Mouse (Mus musculus): ENCODE measurements around the gene St3gal6. TPM values are rescaled to one million over a fixed set of nuclear protein-coding genes. Genes with fewer than 3 reads are reported as not detected.

The St3gal6 gene
- polyA plus RNA-seq, 1 experiment, result 24.2 TPM

DNA sequence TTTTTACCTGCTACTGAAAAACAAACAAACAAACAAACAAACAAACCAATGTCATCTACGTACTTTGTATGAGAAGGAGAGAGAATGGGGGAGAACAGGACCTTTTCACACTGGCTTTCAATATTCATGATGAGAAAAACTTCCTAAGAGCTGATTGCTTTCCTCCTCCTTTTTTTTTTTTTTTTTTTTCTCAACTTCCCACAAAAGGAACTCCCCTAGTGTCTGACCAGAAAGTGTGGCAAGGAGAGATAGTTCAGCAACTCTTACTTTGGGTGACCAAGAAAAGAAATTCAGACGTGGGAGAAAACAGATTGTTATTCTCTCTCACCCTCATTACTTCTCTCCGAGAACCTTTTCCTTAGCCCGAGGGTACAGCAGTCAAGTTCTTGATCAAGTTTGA, 2.9 kb downstream of the St3gal6 start:
- TF ChIP-seq POLR2A (IDR thresholded peaks at IDR 0.05; ENCODE audit: control insufficient read depth, low read depth, low read length) (no peak), CTCF (IDR thresholded peaks at IDR 0.05; ENCODE audit: control insufficient read depth, insufficient read depth, insufficient replicate concordance, low read depth, low read length) (no peak)
- no peaks in the 10 kb centered on the region; the same call in 1 of the 2 replicates for H3K27me3 ChIP-seq (ENCODE audit: control insufficient read depth, insufficient read depth, low read length)
- H3K4me3 ChIP-seq (ENCODE audit: control insufficient read depth, low read depth, low read length), result no peak overlapping the region

DNA sequence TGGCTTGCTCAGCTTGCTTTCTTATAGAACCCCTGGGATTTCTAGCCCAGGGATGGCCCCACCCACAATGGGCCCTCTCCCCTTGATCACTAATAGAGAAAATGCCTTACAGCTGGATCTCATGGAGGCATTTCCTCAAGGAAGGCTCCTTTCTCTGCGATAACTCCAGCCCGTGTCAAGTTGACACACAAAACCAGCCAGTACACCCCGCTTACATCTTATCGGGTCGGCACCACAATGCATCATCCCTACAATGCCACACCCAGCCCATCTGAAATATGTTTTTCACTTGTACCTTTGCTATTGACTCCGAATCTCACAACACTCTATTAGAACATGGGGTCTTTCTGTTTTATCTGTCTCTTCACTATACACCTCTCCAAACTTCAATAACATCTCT, 3.6 kb downstream of the St3gal6 start:
- TF ChIP-seq CTCF (IDR thresholded peaks at IDR 0.05; ENCODE audit: control insufficient read depth, insufficient read depth, insufficient replicate concordance, low read depth, low read length) (no peak), POLR2A (IDR thresholded peaks at IDR 0.05; ENCODE audit: control insufficient read depth, low read depth, low read length) (no peak)
- Histone ChIP-seq H3K27me3 (ENCODE audit: control insufficient read depth, insufficient read depth, low read length) (no peaks in the 10 kb centered on the region; the same call in 1 of the 2 replicates), H3K27ac (ENCODE audit: control insufficient read depth, insufficient read depth, low read depth, low read length) (no peak overlapping the region), H3K36me3 (ENCODE audit: control insufficient read depth, insufficient read depth, low read length) (no peaks in the 10 kb centered on the region), H3K4me3 (ENCODE audit: control insufficient read depth, low read depth, low read length) (no peak overlapping the region), H3K4me1 (ENCODE audit: control insufficient read depth, insufficient read depth, low read length) (peaks cover 3% of the 10 kb centered on the region)

More for the DNA sequence above, 2.9 kb downstream of the St3gal6 start:
- no peak overlapping the region for H3K27ac ChIP-seq (ENCODE audit: control insufficient read depth, insufficient read depth, low read depth, low read length)
- H3K36me3 ChIP-seq (ENCODE audit: control insufficient read depth, insufficient read depth, low read length), result no peaks in the 10 kb centered on the region
- H3K4me1 ChIP-seq (ENCODE audit: control insufficient read depth, insufficient read depth, low read length), result peaks cover 3% of the 10 kb centered on the region

DNA sequence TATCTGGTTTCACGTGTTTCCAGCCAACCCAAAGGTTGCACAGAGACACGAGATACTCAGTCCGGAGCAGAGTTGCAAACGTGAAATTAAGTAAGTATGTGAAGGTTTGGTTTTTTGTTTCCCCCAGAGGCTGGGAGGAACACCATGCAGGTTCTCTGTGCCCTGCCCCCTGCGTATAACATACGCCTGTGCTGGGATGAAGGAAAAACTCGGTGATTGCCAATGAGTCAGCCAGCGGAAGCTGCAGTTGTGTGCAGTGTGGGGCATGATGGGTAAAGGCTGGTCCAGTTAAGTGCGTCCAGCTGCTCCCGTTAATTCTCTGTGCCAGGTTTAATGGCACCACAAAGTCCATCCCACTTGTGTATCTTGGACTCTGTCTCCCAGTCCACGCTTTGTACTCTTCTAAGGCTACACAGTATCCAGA, 4.4 kb downstream of the St3gal6 start:
- no peak overlapping the region for H3K27ac ChIP-seq (ENCODE audit: control insufficient read depth, insufficient read depth, low read depth, low read length)
- no peaks in the 10 kb centered on the region; the same call in 1 of the 2 replicates for H3K27me3 ChIP-seq (ENCODE audit: control insufficient read depth, insufficient read depth, low read length)
- no peak overlapping the region for H3K4me3 ChIP-seq (ENCODE audit: control insufficient read depth, low read depth, low read length)
- peaks cover 3% of the 10 kb centered on the region for H3K4me1 ChIP-seq (ENCODE audit: control insufficient read depth, insufficient read depth, low read length)
- H3K36me3 ChIP-seq (ENCODE audit: control insufficient read depth, insufficient read depth, low read length), result no peaks in the 10 kb centered on the region
- TF ChIP-seq POLR2A (IDR thresholded peaks at IDR 0.05; ENCODE audit: control insufficient read depth, low read depth, low read length), result no peak
- TF ChIP-seq CTCF (IDR thresholded peaks at IDR 0.05; ENCODE audit: control insufficient read depth, insufficient read depth, insufficient replicate concordance, low read depth, low read length), result no peak

DNA sequence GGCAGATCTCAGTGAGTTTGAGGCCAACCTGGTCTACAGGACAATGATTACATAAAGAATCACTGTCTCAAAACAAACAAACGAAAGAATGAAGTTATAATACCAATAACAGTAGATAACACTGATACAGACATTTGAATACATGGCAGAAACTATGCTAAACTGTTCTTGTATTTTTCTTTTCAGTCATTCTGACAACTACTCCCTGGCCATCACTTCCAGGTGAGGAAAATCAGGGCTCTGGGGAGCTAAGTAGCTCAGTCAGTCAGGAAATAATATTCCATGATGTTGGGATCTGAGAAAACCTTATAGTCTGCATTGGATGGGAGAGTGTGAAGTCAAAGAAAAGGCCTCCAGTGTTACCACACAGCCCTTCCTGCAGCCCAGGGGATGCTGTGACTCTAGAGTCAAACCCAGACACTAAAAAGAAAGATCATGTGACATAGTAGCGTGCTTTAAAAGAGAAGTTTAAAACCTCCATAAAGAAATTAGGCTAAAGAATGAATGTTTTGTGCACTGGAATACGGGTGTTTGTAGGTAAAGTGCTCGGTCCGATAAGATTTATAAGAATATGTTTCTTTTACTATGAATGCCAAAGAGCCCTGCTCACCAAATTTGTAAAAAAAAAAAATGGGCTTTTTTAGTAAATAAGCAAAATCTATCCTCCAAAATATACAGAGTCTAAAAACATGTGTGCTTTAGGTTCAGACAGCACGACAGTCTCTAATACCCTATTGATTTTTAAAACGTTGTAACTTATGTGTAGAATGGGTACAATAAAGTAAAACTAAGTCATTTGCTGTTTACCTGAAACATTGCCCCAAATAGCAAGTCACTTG, 6.9 kb downstream of the St3gal6 start:
- H3K27ac ChIP-seq (ENCODE audit: control insufficient read depth, insufficient read depth, low read depth, low read length), result no peak overlapping the region
- no peak overlapping the region for H3K4me3 ChIP-seq (ENCODE audit: control insufficient read depth, low read depth, low read length)
- no peaks in the 10 kb centered on the region for H3K36me3 ChIP-seq (ENCODE audit: control insufficient read depth, insufficient read depth, low read length)
- peaks cover 6% of the 10 kb centered on the region for H3K4me1 ChIP-seq (ENCODE audit: control insufficient read depth, insufficient read depth, low read length)
- no peaks in the 10 kb centered on the region; the same call in 1 of the 2 replicates for H3K27me3 ChIP-seq (ENCODE audit: control insufficient read depth, insufficient read depth, low read length)
- TF ChIP-seq CTCF (IDR thresholded peaks at IDR 0.05; ENCODE audit: control insufficient read depth, insufficient read depth, insufficient replicate concordance, low read depth, low read length), result no peak

DNA sequence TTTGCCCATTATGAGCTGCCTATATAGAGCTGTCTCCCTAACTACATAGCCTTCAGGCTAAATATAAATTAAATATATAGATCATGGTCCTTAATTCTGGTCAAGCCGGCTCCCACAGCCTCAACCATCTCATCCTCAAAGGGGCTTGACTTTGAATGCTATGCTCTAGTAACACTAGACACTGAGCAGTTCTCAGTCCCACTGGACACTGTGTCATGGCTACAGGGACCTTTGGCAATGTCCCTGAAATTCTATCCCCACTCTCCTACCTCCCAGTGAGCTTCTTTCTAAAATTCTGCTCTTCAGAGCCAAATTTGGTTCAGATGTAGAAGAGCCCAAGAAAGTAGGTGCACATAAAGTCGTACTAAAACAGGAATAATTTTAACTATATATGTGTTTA, 7.9 kb downstream of the St3gal6 start:
- H3K27me3 ChIP-seq (ENCODE audit: control insufficient read depth, insufficient read depth, low read length), result no peaks in the 10 kb centered on the region
- peaks cover 6% of the 10 kb centered on the region for H3K4me1 ChIP-seq (ENCODE audit: control insufficient read depth, insufficient read depth, low read length)
- no peaks in the 10 kb centered on the region for H3K36me3 ChIP-seq (ENCODE audit: control insufficient read depth, insufficient read depth, low read length)
- TF ChIP-seq CTCF (IDR thresholded peaks at IDR 0.05; ENCODE audit: control insufficient read depth, insufficient read depth, insufficient replicate concordance, low read depth, low read length), result no peak
- TF ChIP-seq POLR2A (IDR thresholded peaks at IDR 0.05; ENCODE audit: control insufficient read depth, low read depth, low read length), result no peak
- H3K4me3 ChIP-seq (ENCODE audit: control insufficient read depth, low read depth, low read length), result no peak overlapping the region
- H3K27ac ChIP-seq (ENCODE audit: control insufficient read depth, insufficient read depth, low read depth, low read length), result no peak overlapping the region

DNA sequence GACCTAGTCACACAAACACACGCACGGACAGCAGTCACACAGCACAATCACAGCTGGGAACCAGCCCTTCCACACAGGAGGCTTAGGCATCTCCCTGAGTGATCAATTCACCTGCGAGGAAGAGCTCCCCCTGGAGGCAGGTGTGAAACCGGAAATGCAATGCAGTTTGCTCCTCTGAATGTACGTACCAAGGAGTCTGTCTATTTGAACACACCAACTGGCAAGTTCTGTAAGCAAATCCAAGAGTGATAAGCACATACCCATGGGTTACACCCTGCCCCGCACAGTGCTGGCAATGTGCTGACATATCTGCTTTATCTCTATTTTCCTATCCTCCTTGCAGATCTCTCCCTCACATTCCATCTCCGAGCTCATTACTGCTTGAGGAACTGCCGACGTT, 9.5 kb downstream of the St3gal6 start:
- no peak for TF ChIP-seq POLR2A (IDR thresholded peaks at IDR 0.05; ENCODE audit: control insufficient read depth, low read depth, low read length)
- peak; percentile 60; the same call in 1 of the 2 replicates for TF ChIP-seq CTCF (IDR thresholded peaks at IDR 0.05; ENCODE audit: control insufficient read depth, insufficient read depth, insufficient replicate concordance, low read depth, low read length)
- Histone ChIP-seq H3K27me3 (ENCODE audit: control insufficient read depth, insufficient read depth, low read length) (no peaks in the 10 kb centered on the region), H3K36me3 (ENCODE audit: control insufficient read depth, insufficient read depth, low read length) (no peaks in the 10 kb centered on the region), H3K4me1 (ENCODE audit: control insufficient read depth, insufficient read depth, low read length) (peaks cover 6% of the 10 kb centered on the region), H3K4me3 (ENCODE audit: control insufficient read depth, low read depth, low read length) (no peak overlapping the region), H3K27ac (ENCODE audit: control insufficient read depth, insufficient read depth, low read depth, low read length) (peak overlapping the region; percentile 3; the same call in 1 of the 2 replicates)

DNA sequence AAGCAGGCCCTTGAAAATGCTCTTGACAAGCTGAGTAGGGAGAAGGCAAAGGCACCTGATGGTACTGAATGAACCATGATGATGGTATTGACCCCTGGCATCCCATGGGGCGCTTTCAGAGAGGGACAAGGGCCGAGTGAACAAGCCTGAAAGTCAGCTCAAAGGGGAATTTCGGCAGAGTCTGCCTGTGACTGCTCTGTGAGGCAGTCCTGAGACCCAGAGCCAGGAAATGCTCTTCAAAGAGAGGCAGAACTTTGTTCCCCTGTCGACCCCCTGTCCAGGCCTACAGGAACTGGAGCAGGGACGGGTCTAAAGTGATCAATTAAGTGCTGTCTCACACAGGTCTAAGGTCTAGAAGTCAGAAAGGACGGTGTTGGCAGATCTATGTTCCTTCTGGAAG, 10.3 kb downstream of the St3gal6 start:
- H3K27me3 ChIP-seq (ENCODE audit: control insufficient read depth, insufficient read depth, low read length), result no peaks in the 10 kb centered on the region
- no peak for TF ChIP-seq CTCF (IDR thresholded peaks at IDR 0.05; ENCODE audit: control insufficient read depth, insufficient read depth, insufficient replicate concordance, low read depth, low read length)
- TF ChIP-seq POLR2A (IDR thresholded peaks at IDR 0.05; ENCODE audit: control insufficient read depth, low read depth, low read length), result no peak
- H3K4me1 ChIP-seq (ENCODE audit: control insufficient read depth, insufficient read depth, low read length), result peaks cover 6% of the 10 kb centered on the region
- peak overlapping the region; percentile 9; the same call in 1 of the 2 replicates for H3K4me3 ChIP-seq (ENCODE audit: control insufficient read depth, low read depth, low read length)
- H3K36me3 ChIP-seq (ENCODE audit: control insufficient read depth, insufficient read depth, low read length), result no peaks in the 10 kb centered on the region
- peak overlapping the region; percentile 80 for H3K27ac ChIP-seq (ENCODE audit: control insufficient read depth, insufficient read depth, low read depth, low read length)

All from testis, adult 2 months (tissue).